Mouse (Mus musculus): ENCODE results near the gene Ero1l. TPM values are rescaled to one million over a fixed set of nuclear protein-coding genes. Genes with fewer than 3 reads are reported as not detected.

The Ero1l gene
- polyA plus RNA-seq, 1 experiment from 2014 or later: 32.2 TPM

- no peak overlapping the region for H3K4me2 ChIP-seq (ENCODE audit: low read depth, low read length)
- no peak overlapping the region for H3K9ac ChIP-seq (ENCODE audit: low read length)
- H3K36me3 ChIP-seq (ENCODE audit: control insufficient read depth, insufficient read depth): no peaks in the 10 kb centered on the region
- no peaks in the 10 kb centered on the region for H3K9me3 ChIP-seq (replicated peaks; ENCODE audit: control insufficient read depth, low read length)
- no peak for ATAC-seq (replicated peaks; ENCODE audit: extremely low read depth, insufficient read depth, low FRiP score)
- H3K27ac ChIP-seq (ENCODE audit: low read length): no peak overlapping the region
- no peaks in the 10 kb centered on the region for H3K27me3 ChIP-seq (ENCODE audit: control insufficient read depth, insufficient read depth, low read length)
- no peak overlapping the region for H3K4me3 ChIP-seq (ENCODE audit: low read length)
- H3K4me1 ChIP-seq (ENCODE audit: control insufficient read depth, insufficient read depth, low read length): peaks cover 2% of the 10 kb centered on the region; the same call in 1 of the 2 replicates
Measured at GRCm38 (mm10) chr14:45325471-45325870, 6.9 kb upstream of the Ero1l start.

- no peak overlapping the region for H3K4me2 ChIP-seq (ENCODE audit: low read depth, low read length)
- H3K4me3 ChIP-seq (ENCODE audit: low read length): no peak overlapping the region
- no peaks in the 10 kb centered on the region for H3K36me3 ChIP-seq (ENCODE audit: control insufficient read depth, insufficient read depth)
- no peak overlapping the region for H3K27ac ChIP-seq (ENCODE audit: low read length)
- no peaks in the 10 kb centered on the region for H3K9me3 ChIP-seq (replicated peaks; ENCODE audit: control insufficient read depth, low read length)
- WGBS: 81% methylated on average over 3 of the region's 3 CpGs
- H3K27me3 ChIP-seq (ENCODE audit: control insufficient read depth, insufficient read depth, low read length): no peaks in the 10 kb centered on the region
- H3K4me1 ChIP-seq (ENCODE audit: control insufficient read depth, insufficient read depth, low read length): peaks cover 5% of the 10 kb centered on the region
- no peak for ATAC-seq (replicated peaks; ENCODE audit: extremely low read depth, insufficient read depth, low FRiP score)
- no peak overlapping the region for H3K9ac ChIP-seq (ENCODE audit: low read length)
Measured at GRCm38 (mm10) chr14:45323320-45323719, 4.7 kb upstream of the Ero1l start.

- no peaks in the 10 kb centered on the region for H3K9me3 ChIP-seq (replicated peaks; ENCODE audit: control insufficient read depth, low read length)
- H3K4me3 ChIP-seq (ENCODE audit: low read length): no peak overlapping the region
- WGBS: 87% methylated on average over 2 of the region's 2 CpGs
- no peak overlapping the region for H3K9ac ChIP-seq (ENCODE audit: low read length)
- no peaks in the 10 kb centered on the region for H3K27me3 ChIP-seq (ENCODE audit: control insufficient read depth, insufficient read depth, low read length)
- peaks cover 5% of the 10 kb centered on the region for H3K4me1 ChIP-seq (ENCODE audit: control insufficient read depth, insufficient read depth, low read length)
- H3K36me3 ChIP-seq (ENCODE audit: control insufficient read depth, insufficient read depth): no peaks in the 10 kb centered on the region
- H3K27ac ChIP-seq (ENCODE audit: low read length): no peak overlapping the region
- no peak for ATAC-seq (replicated peaks; ENCODE audit: extremely low read depth, insufficient read depth, low FRiP score)
- no peak overlapping the region for H3K4me2 ChIP-seq (ENCODE audit: low read depth, low read length)
Measured at GRCm38 (mm10) chr14:45322450-45322849, 3.9 kb upstream of the Ero1l start.

GRCm38 (mm10) chr14:45321622-45322021 lies 3.1 kb upstream of the Ero1l start:
- H3K4me3 ChIP-seq (ENCODE audit: low read length): no peak overlapping the region
- no peak for ATAC-seq (replicated peaks; ENCODE audit: extremely low read depth, insufficient read depth, low FRiP score)
- WGBS: 55% methylated on average over 5 of the region's 5 CpGs

GRCm38 (mm10) chr14:45321067-45321466 lies 2.5 kb upstream of the Ero1l start:
- Histone ChIP-seq H3K4me3 (ENCODE audit: low read length) (no peak overlapping the region), H3K4me1 (ENCODE audit: control insufficient read depth, insufficient read depth, low read length) (peaks cover 15% of the 10 kb centered on the region), H3K9me3 (replicated peaks; ENCODE audit: control insufficient read depth, low read length) (no peaks in the 10 kb centered on the region), H3K27me3 (ENCODE audit: control insufficient read depth, insufficient read depth, low read length) (no peaks in the 10 kb centered on the region), H3K36me3 (ENCODE audit: control insufficient read depth, insufficient read depth) (no peaks in the 10 kb centered on the region), H3K4me2 (ENCODE audit: low read depth, low read length) (no peak overlapping the region), H3K9ac (ENCODE audit: low read length) (no peak overlapping the region), H3K27ac (ENCODE audit: low read length) (no peak overlapping the region)
- WGBS: 73% methylated on average over 3 of the region's 3 CpGs
- ATAC-seq (replicated peaks; ENCODE audit: extremely low read depth, insufficient read depth, low FRiP score): no peak

More at GRCm38 (mm10) chr14:45321622-45322021, 3.1 kb upstream of the Ero1l start:
- Histone ChIP-seq H3K9me3 (replicated peaks; ENCODE audit: control insufficient read depth, low read length) (no peaks in the 10 kb centered on the region), H3K27me3 (ENCODE audit: control insufficient read depth, insufficient read depth, low read length) (no peaks in the 10 kb centered on the region), H3K4me2 (ENCODE audit: low read depth, low read length) (no peak overlapping the region), H3K4me1 (ENCODE audit: control insufficient read depth, insufficient read depth, low read length) (peaks cover 11% of the 10 kb centered on the region), H3K27ac (ENCODE audit: low read length) (no peak overlapping the region), H3K9ac (ENCODE audit: low read length) (no peak overlapping the region), H3K36me3 (ENCODE audit: control insufficient read depth, insufficient read depth) (no peaks in the 10 kb centered on the region)

- no peaks in the 10 kb centered on the region for H3K36me3 ChIP-seq (ENCODE audit: control insufficient read depth, insufficient read depth)
- H3K4me2 ChIP-seq (ENCODE audit: low read depth, low read length): no peak overlapping the region
- no peak overlapping the region for H3K4me3 ChIP-seq (ENCODE audit: low read length)
- peaks cover 24% of the 10 kb centered on the region for H3K4me1 ChIP-seq (ENCODE audit: control insufficient read depth, insufficient read depth, low read length)
- ATAC-seq (replicated peaks; ENCODE audit: extremely low read depth, insufficient read depth, low FRiP score): no peak
- WGBS: 71% methylated on average over 4 of the region's 4 CpGs
- no peak overlapping the region for H3K27ac ChIP-seq (ENCODE audit: low read length)
- no peaks in the 10 kb centered on the region for H3K27me3 ChIP-seq (ENCODE audit: control insufficient read depth, insufficient read depth, low read length)
- H3K9ac ChIP-seq (ENCODE audit: low read length): no peak overlapping the region
- H3K9me3 ChIP-seq (replicated peaks; ENCODE audit: control insufficient read depth, low read length): no peaks in the 10 kb centered on the region
Measured at GRCm38 (mm10) chr14:45320111-45320510, 1.5 kb upstream of the Ero1l start.

- no peak overlapping the region; the same call in 1 of the 2 replicates for H3K4me2 ChIP-seq (ENCODE audit: low read depth, low read length)
- H3K4me1 ChIP-seq (ENCODE audit: control insufficient read depth, insufficient read depth, low read length): peaks cover 26% of the 10 kb centered on the region
- 57% methylated on average over 3 of the region's 3 CpGs for WGBS
- H3K9me3 ChIP-seq (replicated peaks; ENCODE audit: control insufficient read depth, low read length): no peaks in the 10 kb centered on the region
- peak overlapping the region; percentile 54; the same call in 1 of the 2 replicates for H3K27ac ChIP-seq (ENCODE audit: low read length)
- ATAC-seq (replicated peaks; ENCODE audit: extremely low read depth, insufficient read depth, low FRiP score): no peak
- no peak overlapping the region; the same call in 1 of the 2 replicates for H3K9ac ChIP-seq (ENCODE audit: low read length)
- no peak overlapping the region for H3K4me3 ChIP-seq (ENCODE audit: low read length)
- no peaks in the 10 kb centered on the region for H3K36me3 ChIP-seq (ENCODE audit: control insufficient read depth, insufficient read depth)
- H3K27me3 ChIP-seq (ENCODE audit: control insufficient read depth, insufficient read depth, low read length): no peaks in the 10 kb centered on the region
Measured at GRCm38 (mm10) chr14:45319237-45319610, 653 bp upstream of the Ero1l start.

- 0% methylated on average over 38 of the region's 38 CpGs for WGBS
- Histone ChIP-seq H3K27ac (ENCODE audit: low read length) (peak overlapping the region; percentile 95), H3K27me3 (ENCODE audit: control insufficient read depth, insufficient read depth, low read length) (no peaks in the 10 kb centered on the region), H3K4me2 (ENCODE audit: low read depth, low read length) (peak overlapping the region; percentile 72), H3K9me3 (replicated peaks; ENCODE audit: control insufficient read depth, low read length) (no peaks in the 10 kb centered on the region), H3K36me3 (ENCODE audit: control insufficient read depth, insufficient read depth) (no peaks in the 10 kb centered on the region), H3K9ac (ENCODE audit: low read length) (peak overlapping the region; percentile 94), H3K4me3 (ENCODE audit: low read length) (peak overlapping the region; percentile 95), H3K4me1 (ENCODE audit: control insufficient read depth, insufficient read depth, low read length) (peaks cover 28% of the 10 kb centered on the region)
- ATAC-seq (replicated peaks; ENCODE audit: extremely low read depth, insufficient read depth, low FRiP score): peak; percentile 46
Measured at GRCm38 (mm10) chr14:45317921-45318411, 605 bp downstream of the Ero1l start.

- no peak for ATAC-seq (replicated peaks; ENCODE audit: extremely low read depth, insufficient read depth, low FRiP score)
- H3K4me3 ChIP-seq (ENCODE audit: low read length): peak overlapping the region; percentile 95
- no peaks in the 10 kb centered on the region for H3K27me3 ChIP-seq (ENCODE audit: control insufficient read depth, insufficient read depth, low read length)
- H3K4me2 ChIP-seq (ENCODE audit: low read depth, low read length): peak overlapping the region; percentile 72
- WGBS: 43% methylated on average over 5 of the region's 5 CpGs
- no peaks in the 10 kb centered on the region for H3K36me3 ChIP-seq (ENCODE audit: control insufficient read depth, insufficient read depth)
- H3K9ac ChIP-seq (ENCODE audit: low read length): peak overlapping the region; percentile 94
- no peaks in the 10 kb centered on the region for H3K9me3 ChIP-seq (replicated peaks; ENCODE audit: control insufficient read depth, low read length)
- H3K27ac ChIP-seq (ENCODE audit: low read length): no peak overlapping the region
- peaks cover 28% of the 10 kb centered on the region for H3K4me1 ChIP-seq (ENCODE audit: control insufficient read depth, insufficient read depth, low read length)
Measured at GRCm38 (mm10) chr14:45316927-45317326, 1.6 kb downstream of the Ero1l start.
